Mouse (Mus musculus) right cerebral cortex, adult 2 months (tissue): ENCODE data around the gene Ift80.
"Not testable (repeated sequence)": the region's sequence is repeated elsewhere in the genome, so short reads cannot be mapped to it uniquely, and the experiment has no call there.

ENCODE experiments used
- DNase-seq, 2 experiments: peaks; one replicate each; pipeline ENCODE4 v3.0.0; 2021 to 2022; ENCODE audit warnings: low spot score in 2 of 2

Gene Ift80

GRCm38 (mm10) chr3:68935498-68935897 lies 68.9 kb downstream of the Ift80 start:
- no peak for DNase-seq

GRCm38 (mm10) chr3:68934259-68934658 lies 70.1 kb downstream of the Ift80 start:
- DNase-seq = no peak

GRCm38 (mm10) chr3:68928619-68929018 lies 75.8 kb downstream of the Ift80 start:
- DNase-seq = no peak

GRCm38 (mm10) chr3:68907509-68907908 lies 96.9 kb downstream of the Ift80 start:
- DNase-seq = no peak

GRCm38 (mm10) chr3:68904902-68905778 lies 99.2 kb downstream of the Ift80 start:
- DNase-seq = no peak

- not testable (repeated sequence) for DNase-seq
Measured at GRCm38 (mm10) chr3:68902636-68903035, 101.7 kb downstream of the Ift80 start.

GRCm38 (mm10) chr3:68897154-68897553 lies 107.2 kb downstream of the Ift80 start:
- DNase-seq = no peak

GRCm38 (mm10) chr3:68895426-68895825 lies 108.9 kb downstream of the Ift80 start:
- no peak for DNase-seq

GRCm38 (mm10) chr3:68886845-68887244 lies 117.5 kb downstream of the Ift80 start:
- DNase-seq = no peak

GRCm38 (mm10) chr3:68874079-68874478 lies 130.3 kb downstream of the Ift80 start:
- no peak for DNase-seq

GRCm38 (mm10) chr3:68870568-68870950 lies 133.8 kb downstream of the Ift80 start:
- peak in 1 of 2 experiments; percentile 11 for DNase-seq

- DNase-seq = peak; percentile 34
Measured at GRCm38 (mm10) chr3:68869691-68870567, 134.4 kb downstream of the Ift80 start.

- peak; percentile 25 to 60 for DNase-seq
Measured at GRCm38 (mm10) chr3:68869211-68869690, 135.1 kb downstream of the Ift80 start, which contains the start of gene 1110032F04Rik. 1110032F04Rik (plus strand) TSS chr3:68869586.

- DNase-seq = no peak
Measured at GRCm38 (mm10) chr3:68852414-68852813, 152.0 kb downstream of the Ift80 start.

GRCm38 (mm10) chr3:68848323-68848722 lies 156.0 kb downstream of the Ift80 start:
- DNase-seq = no peak

- no peak for DNase-seq
Measured at GRCm38 (mm10) chr3:68844025-68844424, 160.3 kb downstream of the Ift80 start.
